Comparison of ENCODE assay signal across 11 mouse cellular contexts in genomic region chr5:122622526-122622925, GRCm38 (mm10). TPM values are rescaled to one million over a fixed set of nuclear protein-coding genes. Genes with fewer than 3 reads are reported as not detected.
DNase-seq lines count a peak whose midpoint lies in the region; ATAC-seq lines count a peak whose summit lies in the region.
"Had no signal": no experiment of that assay in that cellular context is flagged by ENCODE, and none has a peak within 500 bp of the region (broad histone marks: within the 10 kb centered on the region; RNA-seq: fewer than 3 reads in every experiment).

No protein-coding gene starts in this region.

- no peak for ATAC-seq in embryonic facial prominence, embryonic 11.5 days (replicated peaks; ENCODE audit: insufficient number of reproducible peaks, low FRiP score, low TSS enrichment, low read depth)
- no peak for ATAC-seq in limb, embryonic 15.5 days (ENCODE audit: insufficient number of reproducible peaks, low FRiP score, low TSS enrichment, low read depth)

- no peaks in the 10 kb centered on the region for H3K9me3 ChIP-seq in embryonic facial prominence, embryonic 11.5 days (replicated peaks; ENCODE audit: control insufficient read depth, low read length)
- H3K9me3 ChIP-seq in limb, embryonic 15.5 days = no peaks in the 10 kb centered on the region

- no peaks in the 10 kb centered on the region for H3K36me3 ChIP-seq in embryonic facial prominence, embryonic 11.5 days (replicated peaks; ENCODE audit: control insufficient read depth, insufficient read depth, low read depth, low read length)
- no peaks in the 10 kb centered on the region for H3K36me3 ChIP-seq in limb, embryonic 15.5 days

- H3K4me3 ChIP-seq in embryonic facial prominence, embryonic 11.5 days (ENCODE audit: low read depth, low read length) = no peak overlapping the region
- no peak overlapping the region for H3K4me3 ChIP-seq in limb, embryonic 15.5 days

- 86% methylated on average over 5 of the region's 5 CpGs for WGBS in embryonic facial prominence, embryonic 11.5 days
- 89% methylated on average over 5 of the region's 5 CpGs for WGBS in limb, embryonic 15.5 days

- no peaks in the 10 kb centered on the region for H3K4me1 ChIP-seq in embryonic facial prominence, embryonic 11.5 days (ENCODE audit: control insufficient read depth, insufficient read depth, low read length)
- H3K4me1 ChIP-seq in limb, embryonic 15.5 days = peaks cover 13% of the 10 kb centered on the region

- peak overlapping the region; percentile 78 for H3K27ac ChIP-seq in embryonic facial prominence, embryonic 11.5 days (replicated peaks; ENCODE audit: low read depth, low read length)
- H3K27ac ChIP-seq in limb, embryonic 15.5 days = peak overlapping the region; percentile 75; the same call in 1 of the 2 replicates

- H3K27me3 ChIP-seq in embryonic facial prominence, embryonic 11.5 days (ENCODE audit: control insufficient read depth, insufficient read depth, low read length) = no peaks in the 10 kb centered on the region
- H3K27me3 ChIP-seq in limb, embryonic 15.5 days = no peaks in the 10 kb centered on the region

- DNase-seq in gastrocnemius, postnatal 25 days = peak; percentile 24
- no peak for DNase-seq in gastrocnemius, postnatal 14 days
- DNase-seq in kidney, postnatal 36 days = peak; percentile 28 to 35
- no peak for DNase-seq in kidney, postnatal 10 days
- no peak for DNase-seq in embryonic facial prominence, embryonic 11.5 days (ENCODE audit: low spot score)
- DNase-seq in ovary, adult 18-20 months (ENCODE audit: low spot score) = no peak
- DNase-seq in frontal cortex, adult 2 months (ENCODE audit: extremely low spot score in 1 of 2, low spot score in 1 of 2) = no peak
- DNase-seq: adrenal gland, postnatal 25 days; cerebellum, adult 9-10 months; gastrocnemius, postnatal 10 days had no signal

- H3K9ac ChIP-seq in embryonic facial prominence, embryonic 11.5 days (replicated peaks; ENCODE audit: low read length) = no peak overlapping the region
- no peak overlapping the region for H3K9ac ChIP-seq in limb, embryonic 15.5 days

- intact Hi-C loops in gastrocnemius, postnatal 14 days (cut with DNase I; ENCODE audit: low total_unique reads) = loop anchor here (10.0 kb wide), 1 partner anchor 78 kb away; no protein-coding TSS in a partner anchor

- H3K4me2 ChIP-seq in embryonic facial prominence, embryonic 11.5 days (ENCODE audit: low read depth, low read length) = no peak overlapping the region
- H3K4me2 ChIP-seq in limb, embryonic 15.5 days = no peak overlapping the region

RNA-seq across cellular contexts. Expression of gene Ift81, which starts 8.2 kb away (rescaled TPM):
- 1 to 10 TPM; 2.6 to 7.1 TPM for total RNA-seq in gastrocnemius, postnatal 25 days (2021)
- 1 to 10 TPM; 3.7 to 6.2 TPM for total RNA-seq in gastrocnemius, postnatal 14 days (2021)
- 39.6 and 40.3 TPM in 2 replicates for polyA plus RNA-seq in embryonic facial prominence, embryonic 11.5 days (2014; fragmentation: Nextera tagmentation; extraction: Ambion mirVana)
- polyA plus RNA-seq in limb, embryonic 15.5 days (2015; fragmentation: Nextera tagmentation; extraction: Ambion mirVana) = 35.6 and 36.0 TPM in 2 replicates
- polyA plus RNA-seq in frontal cortex, adult 2 months (2012; rRNA removed) = 24.0 and 29.0 TPM in 2 replicates

RNA-seq across cellular contexts. Expression of gene P2rx7, which starts 21.2 kb away (rescaled TPM):
- 1 to 10 TPM; 1.9 TPM for total RNA-seq in gastrocnemius, postnatal 25 days (2021)
- total RNA-seq in gastrocnemius, postnatal 14 days (2021) = 1 to 10 TPM; 2.4 to 2.7 TPM
- polyA plus RNA-seq in embryonic facial prominence, embryonic 11.5 days (2014; fragmentation: Nextera tagmentation; extraction: Ambion mirVana) = 0.58 and 1.4 TPM in 2 replicates
- 2.2 and 2.3 TPM in 2 replicates for polyA plus RNA-seq in limb, embryonic 15.5 days (2015; fragmentation: Nextera tagmentation; extraction: Ambion mirVana)
- 14.3 and 16.3 TPM in 2 replicates for polyA plus RNA-seq in frontal cortex, adult 2 months (2012; rRNA removed)

Comparison
In these comparisons a context has a peak if more than half of its experiments do, and no peak if none do; other contexts are left out.
1. DNase-seq: peak in gastrocnemius, postnatal 25 days (single experiment) and kidney, postnatal 36 days (2 of 2); none in gastrocnemius, postnatal 14 days (single experiment), kidney, postnatal 10 days (single experiment), embryonic facial prominence, embryonic 11.5 days (single experiment), ovary, adult 18-20 months (single experiment) and frontal cortex, adult 2 months (0 of 2).